In the genomic region with DNA sequence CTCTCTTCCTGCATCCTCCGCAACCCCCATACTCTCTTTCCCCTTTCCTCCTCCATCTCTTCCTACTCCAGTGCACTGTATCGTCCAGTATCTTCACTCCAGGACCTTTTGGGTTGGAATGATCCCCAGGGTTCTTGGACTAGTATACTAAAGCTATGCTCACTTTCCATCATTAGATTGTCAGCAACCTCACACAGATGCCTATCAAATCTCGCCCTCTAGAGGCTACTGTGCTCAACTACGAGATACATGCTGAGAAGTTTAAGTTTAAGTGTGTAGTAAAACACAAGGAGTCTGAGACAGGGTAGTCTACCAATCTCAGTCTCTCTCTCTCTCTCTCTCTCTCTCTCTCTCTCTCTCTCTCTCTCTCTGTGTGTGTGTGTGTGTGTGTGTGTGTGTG, we compare ENCODE assay signal across 11 mouse cellular contexts.
DNase-seq lines count a peak whose midpoint lies in the region; ATAC-seq and TF ChIP-seq lines count a peak whose summit lies in the region.
"Had no signal": no experiment of that assay in that cellular context is flagged by ENCODE, and none has a peak within 500 bp of the region (broad histone marks: within the 10 kb centered on the region; RNA-seq: fewer than 3 reads in every experiment).

No protein-coding gene starts in this region.

- H3K4me2 ChIP-seq in embryonic facial prominence, embryonic 11.5 days (ENCODE audit: low read depth, low read length) = no peak overlapping the region
- H3K4me2 ChIP-seq: liver, embryonic 15.5 days had no signal

- peak; percentile 46 for TF ChIP-seq CTCF in left cerebral cortex, adult 2 months (IDR thresholded peaks at IDR 0.05)

- no peaks in the 10 kb centered on the region for H3K9me3 ChIP-seq in embryonic facial prominence, embryonic 11.5 days (replicated peaks; ENCODE audit: control insufficient read depth, low read length)
- no peaks in the 10 kb centered on the region for H3K9me3 ChIP-seq in embryonic facial prominence, embryonic 10.5 days
- H3K9me3 ChIP-seq: liver, embryonic 15.5 days had no signal

- no peak overlapping the region for H3K9ac ChIP-seq in embryonic facial prominence, embryonic 11.5 days (replicated peaks; ENCODE audit: low read length)
- H3K9ac ChIP-seq: liver, embryonic 15.5 days had no signal

- 42% methylated on average over 4 of the region's 4 CpGs for WGBS in embryonic facial prominence, embryonic 11.5 days
- 37% methylated on average over 4 of the region's 4 CpGs for WGBS in embryonic facial prominence, embryonic 10.5 days

- no peaks in the 10 kb centered on the region for H3K4me1 ChIP-seq in embryonic facial prominence, embryonic 11.5 days (ENCODE audit: control insufficient read depth, insufficient read depth, low read length)
- no peaks in the 10 kb centered on the region for H3K4me1 ChIP-seq in embryonic facial prominence, embryonic 10.5 days
- H3K4me1 ChIP-seq: liver, embryonic 15.5 days had no signal

- peak; percentile 62 for DNase-seq in embryonic facial prominence, embryonic 11.5 days (ENCODE audit: low spot score)
- no peak for DNase-seq in embryonic facial prominence, embryonic 10.5 days (ENCODE audit: low spot score)
- no peak for DNase-seq in left cerebral cortex, adult 2 months (ENCODE audit: extremely low spot score in 1 of 2, low spot score in 2 of 2)
- no peak for DNase-seq in left cerebral cortex, postnatal 36 days (ENCODE audit: low spot score in 2 of 2)
- DNase-seq in brain, adult 2 months (ENCODE audit: low read depth, low spot score) = peak; percentile 68
- peak; percentile 6 to 19 for DNase-seq in kidney, postnatal 4 days
- DNase-seq in left cerebral cortex, adult 11 months (ENCODE audit: low spot score) = no peak
- DNase-seq: right cerebral cortex, adult 18-20 months had no signal

- intact Hi-C loops in left cerebral cortex, adult 2 months (cut with DNase I) = no loop called here
- intact Hi-C loops in left cerebral cortex, postnatal 36 days (cut with DNase I) = no loop called here

- no peaks in the 10 kb centered on the region for H3K27me3 ChIP-seq in embryonic facial prominence, embryonic 11.5 days (ENCODE audit: control insufficient read depth, insufficient read depth, low read length)
- no peaks in the 10 kb centered on the region for H3K27me3 ChIP-seq in embryonic facial prominence, embryonic 10.5 days (replicated peaks; ENCODE audit: low read depth, poor library complexity, severe bottlenecking)
- H3K27me3 ChIP-seq: liver, embryonic 15.5 days had no signal

- no peaks in the 10 kb centered on the region for H3K36me3 ChIP-seq in embryonic facial prominence, embryonic 11.5 days (replicated peaks; ENCODE audit: control insufficient read depth, insufficient read depth, low read depth, low read length)
- H3K36me3 ChIP-seq in embryonic facial prominence, embryonic 10.5 days (replicated peaks) = no peaks in the 10 kb centered on the region
- H3K36me3 ChIP-seq: liver, embryonic 15.5 days had no signal

- no peak overlapping the region for H3K4me3 ChIP-seq in embryonic facial prominence, embryonic 11.5 days (ENCODE audit: low read depth, low read length)
- no peak overlapping the region for H3K4me3 ChIP-seq in embryonic facial prominence, embryonic 10.5 days
- H3K4me3 ChIP-seq in left cerebral cortex, adult 2 months = no peak overlapping the region
- H3K4me3 ChIP-seq: liver, embryonic 15.5 days; myocyte had no signal

- ATAC-seq in embryonic facial prominence, embryonic 11.5 days (replicated peaks; ENCODE audit: insufficient number of reproducible peaks, low FRiP score, low TSS enrichment, low read depth) = no peak
- ATAC-seq in erythroid progenitor cell, adult 5-6 weeks (replicated peaks; ENCODE audit: low FRiP score, poor library complexity, severe bottlenecking) = no peak

- no peak overlapping the region for H3K27ac ChIP-seq in embryonic facial prominence, embryonic 11.5 days (replicated peaks; ENCODE audit: low read depth, low read length)
- no peak overlapping the region for H3K27ac ChIP-seq in embryonic facial prominence, embryonic 10.5 days (replicated peaks)
- no peak overlapping the region for H3K27ac ChIP-seq in left cerebral cortex, adult 2 months
- H3K27ac ChIP-seq: liver, embryonic 15.5 days had no signal

Comparison
In these comparisons a context has a peak if more than half of its experiments do, and no peak if none do; other contexts are left out.
1. DNase-seq: peak in embryonic facial prominence, embryonic 11.5 days (single experiment), brain, adult 2 months (single experiment) and kidney, postnatal 4 days (2 of 2); none in embryonic facial prominence, embryonic 10.5 days (single experiment), left cerebral cortex, adult 2 months (0 of 2), left cerebral cortex, postnatal 36 days (0 of 2) and left cerebral cortex, adult 11 months (single experiment).